Mouse (Mus musculus) stomach, postnatal 0 days (tissue): ENCODE data around the gene Abcg1.

Experiments used
- CTCF ChIP-seq: IDR thresholded peaks from 2 replicates; pipeline ENCODE4 v1.5.1; 2016; ENCODE audit warnings: antibody characterized with exemption, low read depth, mild to moderate bottlenecking, moderate library complexity
- EP300 ChIP-seq: optimal IDR thresholded peaks from 2 replicates; pipeline ENCODE3; 2016; ENCODE audit warnings: antibody characterized with exemption

DNA sequence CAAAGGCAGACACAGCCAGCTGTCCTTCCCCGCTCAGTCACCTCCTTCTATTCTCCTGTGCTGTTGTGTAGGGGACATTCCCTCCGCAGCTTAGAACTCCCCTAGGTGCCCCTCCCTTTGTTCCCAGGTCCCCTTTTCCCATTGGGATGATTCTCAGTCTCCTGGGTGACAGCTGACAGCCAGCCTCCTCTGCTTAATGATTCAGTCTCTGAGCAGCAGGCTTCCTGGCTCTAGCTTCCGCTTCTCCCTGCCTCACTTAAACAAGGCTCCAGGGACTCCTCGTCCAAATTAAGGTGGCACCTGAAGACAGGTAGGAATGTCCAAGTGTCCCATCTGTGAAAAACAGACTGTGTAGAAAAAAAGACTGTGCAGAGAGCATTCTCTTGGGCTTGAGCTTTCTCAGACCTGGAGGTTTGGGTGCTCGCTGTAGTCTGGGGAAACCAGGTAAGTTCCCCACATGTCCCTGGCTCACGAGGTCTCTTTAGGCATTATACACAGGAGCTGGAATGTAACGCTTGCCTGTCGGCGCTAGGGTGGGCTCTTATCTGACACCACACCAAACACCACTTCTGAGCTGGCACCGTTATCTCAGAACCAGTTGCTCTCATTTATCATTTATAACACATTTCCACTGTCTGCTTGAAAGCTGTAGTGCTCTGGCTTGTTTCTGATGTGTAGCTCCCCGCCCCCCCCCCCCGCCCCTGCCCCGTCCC is 33.7 kb downstream of the Abcg1 start:
- TF ChIP-seq EP300 (no peak), CTCF (no peak)
